Mouse (Mus musculus): ENCODE data around the gene Dpyd. TPM values are rescaled to one million over a fixed set of nuclear protein-coding genes. Genes with fewer than 3 reads are reported as not detected.

Gene Dpyd
- polyA plus RNA-seq, 1 experiment from 2014 or later = 3.3 TPM

DNA sequence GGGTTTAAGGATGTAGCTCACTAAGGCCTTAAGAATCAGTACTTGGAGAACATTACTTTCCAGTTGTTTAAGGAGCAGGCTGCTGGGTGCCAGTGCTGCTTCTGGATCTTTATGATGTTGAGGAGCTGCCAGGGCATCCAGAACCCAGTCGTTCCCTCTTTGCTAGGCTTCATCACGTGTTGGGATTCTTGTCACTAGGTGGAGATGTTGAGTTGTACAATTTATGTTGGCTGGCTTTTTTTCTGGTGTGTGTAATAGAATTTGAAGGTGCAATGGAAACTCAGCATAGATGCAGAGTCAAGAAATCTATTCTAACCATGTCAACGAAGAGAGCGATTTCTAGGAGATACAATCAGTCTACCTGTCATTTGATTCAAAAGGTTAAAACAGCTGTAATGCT, 118.9 kb downstream of the Dpyd start:
- H3K36me3 ChIP-seq (ENCODE audit: control insufficient read depth, insufficient read depth, low read length) = no peaks in the 10 kb centered on the region
- H3K9me3 ChIP-seq (ENCODE audit: control insufficient read depth, low read length) = no peaks in the 10 kb centered on the region
- H3K9ac ChIP-seq (ENCODE audit: low read length) = no peak overlapping the region
- no peak overlapping the region for H3K4me3 ChIP-seq (ENCODE audit: control insufficient read depth in 1 of 2, insufficient read depth in 1 of 2, low read depth in 1 of 2, low read length in 2 of 2)
- H3K27me3 ChIP-seq (ENCODE audit: control insufficient read depth, insufficient read depth, low read length) = no peaks in the 10 kb centered on the region
- no peak overlapping the region for H3K4me2 ChIP-seq (ENCODE audit: low read length)
- ATAC-seq (ENCODE audit: insufficient number of reproducible peaks, insufficient read depth, low FRiP score, low read depth) = no peak
- H3K4me1 ChIP-seq (ENCODE audit: control insufficient read depth in 2 of 2, insufficient read depth in 2 of 2, low read length in 2 of 2) = no peaks in the 10 kb centered on the region
- 42% methylated on average over 4 of the region's 4 CpGs for WGBS
- H3K27ac ChIP-seq (replicated peaks in 1 of 2; ENCODE audit: control insufficient read depth in 1 of 2, insufficient read depth in 1 of 2, low read depth in 2 of 2, low read length in 2 of 2) = no peak overlapping the region

GRCm38 (mm10) chr3:118750269-118750668, 188.3 kb downstream of the Dpyd start:
- Histone ChIP-seq H3K27ac (replicated peaks in 1 of 2; ENCODE audit: control insufficient read depth in 1 of 2, insufficient read depth in 1 of 2, low read depth in 2 of 2, low read length in 2 of 2) (no peak overlapping the region), H3K4me2 (ENCODE audit: low read length) (no peak overlapping the region), H3K36me3 (ENCODE audit: control insufficient read depth, insufficient read depth, low read length) (no peaks in the 10 kb centered on the region), H3K4me1 (ENCODE audit: control insufficient read depth in 2 of 2, insufficient read depth in 2 of 2, low read length in 2 of 2) (no peaks in the 10 kb centered on the region), H3K9ac (ENCODE audit: low read length) (no peak overlapping the region), H3K27me3 (ENCODE audit: control insufficient read depth, insufficient read depth, low read length) (no peaks in the 10 kb centered on the region), H3K9me3 (ENCODE audit: control insufficient read depth, low read length) (no peaks in the 10 kb centered on the region), H3K4me3 (ENCODE audit: control insufficient read depth in 1 of 2, insufficient read depth in 1 of 2, low read depth in 1 of 2, low read length in 2 of 2) (no peak overlapping the region)
- 78% methylated on average over 3 of the region's 3 CpGs for WGBS
- no peak for ATAC-seq (ENCODE audit: insufficient number of reproducible peaks, insufficient read depth, low FRiP score, low read depth)

GRCm38 (mm10) chr3:118753623-118754022, 191.7 kb downstream of the Dpyd start:
- H3K9me3 ChIP-seq (ENCODE audit: control insufficient read depth, low read length) = no peaks in the 10 kb centered on the region
- no peak overlapping the region for H3K4me3 ChIP-seq (ENCODE audit: control insufficient read depth in 1 of 2, insufficient read depth in 1 of 2, low read depth in 1 of 2, low read length in 2 of 2)
- H3K4me1 ChIP-seq (ENCODE audit: control insufficient read depth in 2 of 2, insufficient read depth in 2 of 2, low read length in 2 of 2) = no peaks in the 10 kb centered on the region
- H3K36me3 ChIP-seq (ENCODE audit: control insufficient read depth, insufficient read depth, low read length) = no peaks in the 10 kb centered on the region
- WGBS = 63% methylated on average over 2 of the region's 2 CpGs
- ATAC-seq (ENCODE audit: insufficient number of reproducible peaks, insufficient read depth, low FRiP score, low read depth) = no peak
- no peaks in the 10 kb centered on the region for H3K27me3 ChIP-seq (ENCODE audit: control insufficient read depth, insufficient read depth, low read length)
- H3K9ac ChIP-seq (ENCODE audit: low read length) = no peak overlapping the region
- H3K27ac ChIP-seq (replicated peaks in 1 of 2; ENCODE audit: control insufficient read depth in 1 of 2, insufficient read depth in 1 of 2, low read depth in 2 of 2, low read length in 2 of 2) = no peak overlapping the region
- no peak overlapping the region for H3K4me2 ChIP-seq (ENCODE audit: low read length)

GRCm38 (mm10) chr3:118756099-118756498, 194.2 kb downstream of the Dpyd start:
- 69% methylated on average over 1 of the region's 1 CpGs for WGBS

DNA sequence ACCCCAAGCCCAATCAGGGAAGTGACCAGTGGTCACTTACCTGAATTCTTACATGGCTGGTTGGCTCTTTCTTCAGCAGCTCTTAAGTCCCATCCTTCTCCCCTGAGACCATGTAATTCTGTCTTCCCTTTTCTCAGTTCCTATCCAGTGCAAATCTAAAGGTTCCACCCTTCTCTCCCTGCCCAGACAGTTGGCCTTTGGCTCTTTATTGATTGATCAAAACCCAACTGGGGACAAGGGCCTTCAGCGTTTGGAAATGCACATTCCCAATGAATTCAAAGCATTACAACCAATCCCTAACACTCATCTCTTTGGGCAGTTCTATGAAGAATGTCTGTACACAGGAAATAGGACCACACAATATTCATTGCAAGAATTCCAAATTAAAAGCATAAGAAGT, 251.0 kb downstream of the Dpyd start:
- H3K4me2 ChIP-seq (ENCODE audit: low read length) = no peak overlapping the region
- no peak overlapping the region for H3K9ac ChIP-seq (ENCODE audit: low read length)
- H3K27me3 ChIP-seq (ENCODE audit: control insufficient read depth, insufficient read depth, low read length) = no peaks in the 10 kb centered on the region
- H3K4me1 ChIP-seq (ENCODE audit: control insufficient read depth in 2 of 2, insufficient read depth in 2 of 2, low read length in 2 of 2) = no peaks in the 10 kb centered on the region
- H3K4me3 ChIP-seq (ENCODE audit: control insufficient read depth in 1 of 2, insufficient read depth in 1 of 2, low read depth in 1 of 2, low read length in 2 of 2) = no peak overlapping the region
- WGBS = 64% methylated on average over 1 of the region's 1 CpGs
- no peak overlapping the region for H3K27ac ChIP-seq (replicated peaks in 1 of 2; ENCODE audit: control insufficient read depth in 1 of 2, insufficient read depth in 1 of 2, low read depth in 2 of 2, low read length in 2 of 2)
- H3K36me3 ChIP-seq (ENCODE audit: control insufficient read depth, insufficient read depth, low read length) = no peaks in the 10 kb centered on the region
- ATAC-seq (ENCODE audit: insufficient number of reproducible peaks, insufficient read depth, low FRiP score, low read depth) = no peak
- H3K9me3 ChIP-seq (ENCODE audit: control insufficient read depth, low read length) = no peaks in the 10 kb centered on the region

More at GRCm38 (mm10) chr3:118756099-118756498, 194.2 kb downstream of the Dpyd start:
- Histone ChIP-seq H3K27ac (replicated peaks in 1 of 2; ENCODE audit: control insufficient read depth in 1 of 2, insufficient read depth in 1 of 2, low read depth in 2 of 2, low read length in 2 of 2) (no peak overlapping the region), H3K4me2 (ENCODE audit: low read length) (no peak overlapping the region), H3K4me1 (ENCODE audit: control insufficient read depth in 2 of 2, insufficient read depth in 2 of 2, low read length in 2 of 2) (no peaks in the 10 kb centered on the region), H3K4me3 (ENCODE audit: control insufficient read depth in 1 of 2, insufficient read depth in 1 of 2, low read depth in 1 of 2, low read length in 2 of 2) (no peak overlapping the region), H3K9me3 (ENCODE audit: control insufficient read depth, low read length) (no peaks in the 10 kb centered on the region), H3K36me3 (ENCODE audit: control insufficient read depth, insufficient read depth, low read length) (no peaks in the 10 kb centered on the region), H3K9ac (ENCODE audit: low read length) (no peak overlapping the region), H3K27me3 (ENCODE audit: control insufficient read depth, insufficient read depth, low read length) (no peaks in the 10 kb centered on the region)
- ATAC-seq (ENCODE audit: insufficient number of reproducible peaks, insufficient read depth, low FRiP score, low read depth) = no peak

DNA sequence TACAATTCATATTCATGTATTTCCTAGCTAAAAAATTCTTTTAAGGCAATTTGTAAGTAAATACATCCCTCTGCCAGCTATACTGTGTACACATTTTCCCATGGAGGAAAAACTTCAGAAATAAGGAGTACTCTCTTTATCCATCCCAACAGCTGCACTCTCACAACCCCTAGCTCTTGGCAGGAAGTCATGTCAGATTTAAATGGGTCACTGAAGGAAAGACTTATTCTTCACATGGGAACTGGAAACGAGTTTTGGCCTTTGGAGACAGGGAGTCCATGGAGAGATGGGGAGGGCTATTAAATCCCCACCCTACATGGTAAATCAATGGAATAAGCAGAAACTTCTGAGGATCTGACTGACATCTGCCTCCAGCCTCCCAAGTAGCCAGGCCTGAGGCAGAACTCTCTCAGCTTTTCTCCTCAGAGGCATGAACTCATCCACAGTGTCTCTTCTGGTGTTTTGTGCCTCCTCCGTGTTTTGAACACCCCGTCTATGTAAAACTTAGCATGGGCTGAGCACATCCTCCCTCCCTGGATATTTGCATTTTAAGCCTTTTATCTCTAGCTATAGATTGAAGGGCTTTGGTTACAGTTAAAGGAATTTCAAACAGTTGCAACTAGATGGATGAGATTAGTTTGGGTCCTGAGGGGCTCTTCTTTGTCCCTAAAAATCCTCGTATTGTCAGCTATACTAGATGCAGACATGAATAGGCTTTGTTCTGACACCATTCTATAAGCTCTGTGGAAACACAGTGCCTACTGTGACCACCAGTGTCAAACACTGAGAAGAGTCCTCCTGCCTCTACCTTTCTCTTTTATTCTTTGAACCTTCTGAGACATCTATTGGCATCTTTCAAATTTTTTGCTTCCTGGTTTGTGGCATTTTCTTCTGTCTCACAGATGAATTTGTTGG, 288.9 kb downstream of the Dpyd start:
- no peak for ATAC-seq (ENCODE audit: insufficient number of reproducible peaks, insufficient read depth, low FRiP score, low read depth)
- Histone ChIP-seq H3K4me3 (ENCODE audit: control insufficient read depth in 1 of 2, insufficient read depth in 1 of 2, low read depth in 1 of 2, low read length in 2 of 2) (no peak overlapping the region), H3K27me3 (ENCODE audit: control insufficient read depth, insufficient read depth, low read length) (no peaks in the 10 kb centered on the region), H3K36me3 (ENCODE audit: control insufficient read depth, insufficient read depth, low read length) (no peaks in the 10 kb centered on the region), H3K9ac (ENCODE audit: low read length) (no peak overlapping the region), H3K4me1 (ENCODE audit: control insufficient read depth in 2 of 2, insufficient read depth in 2 of 2, low read length in 2 of 2) (no peaks in the 10 kb centered on the region), H3K27ac (replicated peaks in 1 of 2; ENCODE audit: control insufficient read depth in 1 of 2, insufficient read depth in 1 of 2, low read depth in 2 of 2, low read length in 2 of 2) (no peak overlapping the region), H3K4me2 (ENCODE audit: low read length) (no peak overlapping the region), H3K9me3 (ENCODE audit: control insufficient read depth, low read length) (no peaks in the 10 kb centered on the region)
- 52% methylated on average over 4 of the region's 4 CpGs for whole genome bisulfite sequencing

GRCm38 (mm10) chr3:118852711-118853110, 290.8 kb downstream of the Dpyd start:
- Histone ChIP-seq H3K27me3 (ENCODE audit: control insufficient read depth, insufficient read depth, low read length) (no peaks in the 10 kb centered on the region), H3K36me3 (ENCODE audit: control insufficient read depth, insufficient read depth, low read length) (no peaks in the 10 kb centered on the region), H3K4me2 (ENCODE audit: low read length) (no peak overlapping the region), H3K4me3 (ENCODE audit: control insufficient read depth in 1 of 2, insufficient read depth in 1 of 2, low read depth in 1 of 2, low read length in 2 of 2) (no peak overlapping the region), H3K4me1 (ENCODE audit: control insufficient read depth in 2 of 2, insufficient read depth in 2 of 2, low read length in 2 of 2) (no peaks in the 10 kb centered on the region), H3K27ac (replicated peaks in 1 of 2; ENCODE audit: control insufficient read depth in 1 of 2, insufficient read depth in 1 of 2, low read depth in 2 of 2, low read length in 2 of 2) (no peak overlapping the region), H3K9me3 (ENCODE audit: control insufficient read depth, low read length) (no peaks in the 10 kb centered on the region), H3K9ac (ENCODE audit: low read length) (no peak overlapping the region)
- no peak for ATAC-seq (ENCODE audit: insufficient number of reproducible peaks, insufficient read depth, low FRiP score, low read depth)
- 80% methylated on average over 5 of the region's 5 CpGs for WGBS

- Histone ChIP-seq H3K27me3 (ENCODE audit: control insufficient read depth, insufficient read depth, low read length) (no peaks in the 10 kb centered on the region), H3K4me3 (ENCODE audit: control insufficient read depth in 1 of 2, insufficient read depth in 1 of 2, low read depth in 1 of 2, low read length in 2 of 2) (no peak overlapping the region), H3K4me1 (ENCODE audit: control insufficient read depth in 2 of 2, insufficient read depth in 2 of 2, low read length in 2 of 2) (no peaks in the 10 kb centered on the region), H3K27ac (replicated peaks in 1 of 2; ENCODE audit: control insufficient read depth in 1 of 2, insufficient read depth in 1 of 2, low read depth in 2 of 2, low read length in 2 of 2) (no peak overlapping the region), H3K4me2 (ENCODE audit: low read length) (no peak overlapping the region), H3K9me3 (ENCODE audit: control insufficient read depth, low read length) (no peaks in the 10 kb centered on the region), H3K9ac (ENCODE audit: low read length) (no peak overlapping the region), H3K36me3 (ENCODE audit: control insufficient read depth, insufficient read depth, low read length) (no peaks in the 10 kb centered on the region)
- WGBS = 62% methylated on average over 7 of the region's 7 CpGs
- no peak for ATAC-seq (ENCODE audit: insufficient number of reproducible peaks, insufficient read depth, low FRiP score, low read depth)
These were observed 293.5 kb downstream of the Dpyd start for GRCm38 (mm10) chr3:118855411-118855810.
